Mouse (Mus musculus): ENCODE results near the gene Map7d2. TPM values are rescaled to one million over a fixed set of nuclear protein-coding genes. Genes with fewer than 3 reads are reported as not detected.

The Map7d2 gene
- 1.3 TPM in 2 replicates for polyA plus RNA-seq (2015; fragmentation: Nextera tagmentation; extraction: Ambion mirVana)

GRCm38 (mm10) chrX:159414130-159414828 is at the start of gene Map7d2:
Map7d2 (plus strand) TSS chrX:159414572.
- ATAC-seq: peak; percentile 72
- no peak within 1 kb of the TSS for H3K27ac ChIP-seq (ENCODE audit: low read length)
- no peaks in the 10 kb centered on the region for H3K9me3 ChIP-seq (ENCODE audit: control insufficient read depth, low read length)
- H3K4me2 ChIP-seq (ENCODE audit: low read depth, low read length): peak within 1 kb of the TSS; percentile 90
- 12% methylated on average over 57 of the region's 83 CpGs for WGBS
- no peaks in the 10 kb centered on the region for H3K4me1 ChIP-seq (ENCODE audit: control insufficient read depth, insufficient read depth, low read length)
- H3K4me3 ChIP-seq (ENCODE audit: low read length): peak within 1 kb of the TSS; percentile 55
- 0 out of 2 replicates have a peak within 1 kb of the TSS, but pooled peaks have one; percentile 10 for H3K9ac ChIP-seq (ENCODE audit: low read depth, low read length)
- peaks cover 21% of the 10 kb centered on the region for H3K27me3 ChIP-seq (replicated peaks; ENCODE audit: control insufficient read depth, insufficient read depth, low read length)
- H3K36me3 ChIP-seq (ENCODE audit: control insufficient read depth, insufficient read depth, low read length): no peaks in the 10 kb centered on the region

- Histone ChIP-seq H3K4me2 (ENCODE audit: low read depth, low read length) (peak within 1 kb of the TSS; percentile 50), H3K9me3 (ENCODE audit: control insufficient read depth, low read length) (no peaks in the 10 kb centered on the region), H3K4me1 (ENCODE audit: control insufficient read depth, insufficient read depth, low read length) (no peaks in the 10 kb centered on the region), H3K27me3 (replicated peaks; ENCODE audit: control insufficient read depth, insufficient read depth, low read length) (no peaks in the 10 kb centered on the region; the same call in 1 of the 2 replicates), H3K9ac (ENCODE audit: low read depth, low read length) (peak within 1 kb of the TSS; percentile 79), H3K27ac (ENCODE audit: low read length) (peak within 1 kb of the TSS; percentile 53), H3K4me3 (ENCODE audit: low read length) (peak within 1 kb of the TSS; percentile 68), H3K36me3 (ENCODE audit: control insufficient read depth, insufficient read depth, low read length) (no peaks in the 10 kb centered on the region)
- WGBS: 18% methylated on average over 40 of the region's 76 CpGs
- peak; percentile 99 for ATAC-seq
These were observed 42.3 kb upstream of the Map7d2 start, which contains the start of gene Eif1ax for GRCm38 (mm10) chrX:159371831-159372752. Eif1ax (plus strand) TSS chrX:159372178.

GRCm38 (mm10) chrX:159372753-159373144 is 41.6 kb upstream of the Map7d2 start:
- Histone ChIP-seq H3K4me2 (ENCODE audit: low read depth, low read length) (peak overlapping the region; percentile 50), H3K9me3 (ENCODE audit: control insufficient read depth, low read length) (no peaks in the 10 kb centered on the region), H3K27ac (ENCODE audit: low read length) (peak overlapping the region; percentile 53; the same call in 1 of the 2 replicates), H3K4me3 (ENCODE audit: low read length) (peak overlapping the region; percentile 68), H3K27me3 (replicated peaks; ENCODE audit: control insufficient read depth, insufficient read depth, low read length) (no peaks in the 10 kb centered on the region; the same call in 1 of the 2 replicates), H3K36me3 (ENCODE audit: control insufficient read depth, insufficient read depth, low read length) (no peaks in the 10 kb centered on the region), H3K4me1 (ENCODE audit: control insufficient read depth, insufficient read depth, low read length) (no peaks in the 10 kb centered on the region), H3K9ac (ENCODE audit: low read depth, low read length) (peak overlapping the region; percentile 79)
- peak; percentile 37 for ATAC-seq
- WGBS: 20% methylated on average over 9 of the region's 9 CpGs

GRCm38 (mm10) chrX:159387105-159387504 is 27.3 kb upstream of the Map7d2 start:
- no peak for ATAC-seq
- Histone ChIP-seq H3K4me2 (ENCODE audit: low read depth, low read length) (no peak overlapping the region), H3K4me3 (ENCODE audit: low read length) (no peak overlapping the region), H3K36me3 (ENCODE audit: control insufficient read depth, insufficient read depth, low read length) (0 out of 2 replicates have a peak, but pooled peaks cover 3% of the 10 kb centered on the region), H3K9ac (ENCODE audit: low read depth, low read length) (no peak overlapping the region), H3K4me1 (ENCODE audit: control insufficient read depth, insufficient read depth, low read length) (no peaks in the 10 kb centered on the region), H3K27ac (ENCODE audit: low read length) (no peak overlapping the region), H3K9me3 (ENCODE audit: control insufficient read depth, low read length) (no peaks in the 10 kb centered on the region), H3K27me3 (replicated peaks; ENCODE audit: control insufficient read depth, insufficient read depth, low read length) (no peaks in the 10 kb centered on the region)
- 74% methylated on average over 9 of the region's 9 CpGs for WGBS

GRCm38 (mm10) chrX:159388953-159389352 is 25.4 kb upstream of the Map7d2 start:
- no peak overlapping the region for H3K9ac ChIP-seq (ENCODE audit: low read depth, low read length)
- ATAC-seq: no peak
- H3K4me2 ChIP-seq (ENCODE audit: low read depth, low read length): no peak overlapping the region
- no peaks in the 10 kb centered on the region for H3K9me3 ChIP-seq (ENCODE audit: control insufficient read depth, low read length)
- H3K4me3 ChIP-seq (ENCODE audit: low read length): no peak overlapping the region
- H3K4me1 ChIP-seq (ENCODE audit: control insufficient read depth, insufficient read depth, low read length): no peaks in the 10 kb centered on the region
- H3K27ac ChIP-seq (ENCODE audit: low read length): no peak overlapping the region
- 0 out of 2 replicates have a peak, but pooled peaks cover 3% of the 10 kb centered on the region for H3K36me3 ChIP-seq (ENCODE audit: control insufficient read depth, insufficient read depth, low read length)
- H3K27me3 ChIP-seq (replicated peaks; ENCODE audit: control insufficient read depth, insufficient read depth, low read length): no peaks in the 10 kb centered on the region

- H3K4me1 ChIP-seq (ENCODE audit: control insufficient read depth, insufficient read depth, low read length): no peaks in the 10 kb centered on the region
- 0 out of 2 replicates have a peak, but pooled peaks cover 3% of the 10 kb centered on the region for H3K36me3 ChIP-seq (ENCODE audit: control insufficient read depth, insufficient read depth, low read length)
- no peaks in the 10 kb centered on the region for H3K27me3 ChIP-seq (replicated peaks; ENCODE audit: control insufficient read depth, insufficient read depth, low read length)
- no peak overlapping the region for H3K27ac ChIP-seq (ENCODE audit: low read length)
- H3K4me3 ChIP-seq (ENCODE audit: low read length): no peak overlapping the region
- no peak for ATAC-seq
- no peak overlapping the region for H3K4me2 ChIP-seq (ENCODE audit: low read depth, low read length)
- no peak overlapping the region for H3K9ac ChIP-seq (ENCODE audit: low read depth, low read length)
- no peaks in the 10 kb centered on the region for H3K9me3 ChIP-seq (ENCODE audit: control insufficient read depth, low read length)
- 83% methylated on average over 6 of the region's 6 CpGs for WGBS
These were observed 23.9 kb upstream of the Map7d2 start for GRCm38 (mm10) chrX:159390347-159390962.

- Histone ChIP-seq H3K9ac (ENCODE audit: low read depth, low read length) (no peak overlapping the region), H3K9me3 (ENCODE audit: control insufficient read depth, low read length) (no peaks in the 10 kb centered on the region), H3K4me1 (ENCODE audit: control insufficient read depth, insufficient read depth, low read length) (no peaks in the 10 kb centered on the region), H3K4me2 (ENCODE audit: low read depth, low read length) (no peak overlapping the region), H3K36me3 (ENCODE audit: control insufficient read depth, insufficient read depth, low read length) (0 out of 2 replicates have a peak, but pooled peaks cover 3% of the 10 kb centered on the region), H3K27me3 (replicated peaks; ENCODE audit: control insufficient read depth, insufficient read depth, low read length) (no peaks in the 10 kb centered on the region), H3K27ac (ENCODE audit: low read length) (no peak overlapping the region), H3K4me3 (ENCODE audit: low read length) (no peak overlapping the region)
- ATAC-seq: no peak
- 83% methylated on average over 3 of the region's 3 CpGs for WGBS
These were observed 23.1 kb upstream of the Map7d2 start for GRCm38 (mm10) chrX:159391239-159391638.

GRCm38 (mm10) chrX:159409253-159409652 is 5.1 kb upstream of the Map7d2 start:
- no peak overlapping the region for H3K4me3 ChIP-seq (ENCODE audit: low read length)
- no peak overlapping the region for H3K27ac ChIP-seq (ENCODE audit: low read length)
- no peaks in the 10 kb centered on the region for H3K36me3 ChIP-seq (ENCODE audit: control insufficient read depth, insufficient read depth, low read length)
- no peaks in the 10 kb centered on the region for H3K4me1 ChIP-seq (ENCODE audit: control insufficient read depth, insufficient read depth, low read length)
- ATAC-seq: no peak
- H3K4me2 ChIP-seq (ENCODE audit: low read depth, low read length): no peak overlapping the region
- H3K9me3 ChIP-seq (ENCODE audit: control insufficient read depth, low read length): no peaks in the 10 kb centered on the region
- WGBS: 39% methylated on average over 4 of the region's 4 CpGs
- H3K9ac ChIP-seq (ENCODE audit: low read depth, low read length): no peak overlapping the region
- peaks cover 4% of the 10 kb centered on the region for H3K27me3 ChIP-seq (replicated peaks; ENCODE audit: control insufficient read depth, insufficient read depth, low read length)
